Mouse (Mus musculus): Measurements from ENCODE around the gene Hivep1.

- TF ChIP-seq POLR2A (IDR thresholded peaks at IDR 0.05; ENCODE audit: borderline replicate concordance, insufficient read depth, low read length) (no peak), CTCF (IDR thresholded peaks at IDR 0.05; ENCODE audit: borderline replicate concordance, insufficient read depth, low read depth, low read length) (no peak)
Measured at GRCm38 (mm10) chr13:42108483-42109215, 56.8 kb downstream of the Hivep1 start.

Measured in cerebellum, adult 2 months (tissue).